Mouse (Mus musculus) splenic B cell, adult 2 months (primary cell): ENCODE results near the gene Zswim9.
"Not testable (repeated sequence)": the region's sequence is repeated elsewhere in the genome, so short reads cannot be mapped to it uniquely, and the experiment has no call there.

Experiments used
- DNase-seq: peaks from one replicate; pipeline ENCODE4 v3.0.0-alpha.2; 2011; ENCODE audit warnings: low read depth, low spot score
- H3K27me3 ChIP-seq: 2 replicates; pipeline ENCODE4 v1.6.1; 2012; ENCODE audit warnings: mild to moderate bottlenecking, low read length, moderate library complexity, mixed read lengths; ENCODE audit not compliant: control insufficient read depth, poor library complexity, insufficient read depth, severe bottlenecking
- H3K36me3 ChIP-seq: 2 replicates; pipeline ENCODE4 v1.6.1; 2012; ENCODE audit warnings: mild to moderate bottlenecking, low read length, moderate library complexity, mixed read lengths; ENCODE audit not compliant: control insufficient read depth, poor library complexity, insufficient read depth, severe bottlenecking

Gene Zswim9

GRCm38 (mm10) chr7:13291370-13291769 is 12.8 kb upstream of the Zswim9 start:
- Histone ChIP-seq H3K36me3 (no peaks in the 10 kb centered on the region; the same call in 1 of the 2 replicates), H3K27me3 (no peaks in the 10 kb centered on the region)

GRCm38 (mm10) chr7:13290041-13290675 is 11.6 kb upstream of the Zswim9 start:
- no peaks in the 10 kb centered on the region; the same call in 1 of the 2 replicates for H3K36me3 ChIP-seq
- DNase-seq, result no peak
- no peaks in the 10 kb centered on the region for H3K27me3 ChIP-seq

More at GRCm38 (mm10) chr7:13291370-13291769, 12.8 kb upstream of the Zswim9 start:
- DNase-seq, result no peak

DNA sequence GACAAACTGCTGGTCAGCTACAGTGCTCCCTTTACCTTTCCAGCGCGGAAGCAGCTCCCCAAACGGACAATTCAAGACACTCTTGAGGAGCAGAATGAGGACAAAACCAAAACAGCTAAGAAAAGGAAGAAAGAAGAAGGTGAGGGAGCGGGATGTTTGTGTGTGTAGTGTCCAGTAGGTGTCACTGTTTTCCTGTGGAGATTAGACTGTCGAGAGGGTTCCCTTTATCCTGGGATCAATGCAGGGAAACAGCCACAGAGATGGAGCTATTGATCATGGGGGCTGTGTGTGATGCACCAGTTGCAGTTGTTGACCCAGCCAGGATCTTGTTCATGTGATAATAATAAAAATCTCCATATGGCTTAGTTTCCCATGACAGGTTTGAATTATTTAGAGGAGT is 10.1 kb upstream of the Zswim9 start:
- DNase-seq, result peak; percentile 46
- Histone ChIP-seq H3K27me3 (no peaks in the 10 kb centered on the region), H3K36me3 (no peaks in the 10 kb centered on the region; the same call in 1 of the 2 replicates)

DNA sequence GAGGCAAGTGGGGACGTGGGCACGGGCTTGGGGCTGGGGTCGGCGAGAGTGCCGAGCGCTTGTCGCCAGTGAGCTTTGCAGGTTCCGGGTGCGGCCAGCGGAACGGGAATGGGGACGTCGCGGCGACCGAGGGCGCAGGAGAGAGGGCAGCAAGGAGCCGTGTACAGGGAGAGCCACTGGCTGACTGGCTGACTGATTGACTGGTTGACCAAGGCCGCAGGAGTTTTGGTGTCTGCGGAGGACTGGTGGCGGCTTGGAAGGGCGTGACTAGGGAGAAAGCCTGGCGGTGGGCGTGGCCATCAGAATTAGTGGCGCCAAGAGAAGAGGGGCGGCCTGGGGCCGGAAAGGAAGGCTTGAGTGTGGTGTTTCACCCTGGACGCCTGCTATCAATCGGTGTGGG is 436 bp upstream of the Zswim9 start:
- H3K36me3 ChIP-seq, H3K27me3 ChIP-seq: not testable (repeated sequence)
- DNase-seq, result peak; percentile 1

DNA sequence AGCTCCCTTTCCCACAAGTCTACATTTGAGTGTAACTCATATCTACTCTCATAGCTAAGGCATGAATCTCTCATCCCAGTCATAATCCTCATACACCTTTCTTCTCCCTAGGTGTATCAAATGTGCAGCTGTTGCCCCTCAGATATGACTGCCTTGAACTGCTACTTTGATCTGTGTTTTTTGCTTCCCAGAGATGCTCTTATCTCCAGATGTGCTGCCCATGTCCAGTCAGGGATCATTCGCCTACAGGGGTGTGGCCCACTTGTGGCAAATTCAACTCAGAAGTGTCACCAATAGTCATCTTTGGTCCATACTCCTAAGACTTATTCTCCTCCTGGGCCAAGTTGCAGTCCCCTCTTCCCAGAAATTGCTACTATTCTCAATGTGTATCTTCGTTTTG is 688 bp downstream of the Zswim9 start:
- Histone ChIP-seq H3K27me3 (no peaks in the 10 kb centered on the region), H3K36me3 (no peaks in the 10 kb centered on the region)
- no peak for DNase-seq

- DNase-seq, result no peak
- Histone ChIP-seq H3K36me3 (no peaks in the 10 kb centered on the region), H3K27me3 (no peaks in the 10 kb centered on the region)
Observed at GRCm38 (mm10) chr7:13277081-13277480, 1.4 kb downstream of the Zswim9 start, which contains the start of gene Lig1. Gene Lig1, plus strand, starts transcription at chr7:13277283.

DNA sequence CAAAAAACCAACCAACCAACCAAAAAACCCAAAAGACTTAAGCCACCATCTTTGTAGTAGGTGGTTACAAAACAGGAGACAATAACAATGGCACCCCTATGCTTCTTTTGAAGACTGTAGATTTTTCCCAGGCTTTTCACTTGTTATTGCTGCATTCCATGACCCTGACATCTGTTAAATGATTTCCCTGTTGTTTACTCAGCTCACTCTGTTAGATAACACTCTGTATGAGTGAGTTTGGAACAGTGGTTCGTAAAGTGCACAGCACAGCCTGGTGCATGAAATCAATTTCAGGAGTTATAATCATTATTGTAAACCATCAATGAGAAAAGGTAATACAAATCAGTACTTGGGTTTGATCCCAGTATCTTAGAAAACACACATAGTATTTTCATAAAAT is 6.8 kb downstream of the Zswim9 start:
- DNase-seq, result no peak
- no peaks in the 10 kb centered on the region for H3K27me3 ChIP-seq
- H3K36me3 ChIP-seq, result no peaks in the 10 kb centered on the region

- no peaks in the 10 kb centered on the region for H3K27me3 ChIP-seq
- DNase-seq, result no peak
- no peaks in the 10 kb centered on the region for H3K36me3 ChIP-seq
Observed at GRCm38 (mm10) chr7:13269394-13269793, 9.1 kb downstream of the Zswim9 start.

GRCm38 (mm10) chr7:13268749-13269260 is 9.7 kb downstream of the Zswim9 start:
- no peak for DNase-seq
- no peaks in the 10 kb centered on the region for H3K36me3 ChIP-seq
- H3K27me3 ChIP-seq, result no peaks in the 10 kb centered on the region

DNA sequence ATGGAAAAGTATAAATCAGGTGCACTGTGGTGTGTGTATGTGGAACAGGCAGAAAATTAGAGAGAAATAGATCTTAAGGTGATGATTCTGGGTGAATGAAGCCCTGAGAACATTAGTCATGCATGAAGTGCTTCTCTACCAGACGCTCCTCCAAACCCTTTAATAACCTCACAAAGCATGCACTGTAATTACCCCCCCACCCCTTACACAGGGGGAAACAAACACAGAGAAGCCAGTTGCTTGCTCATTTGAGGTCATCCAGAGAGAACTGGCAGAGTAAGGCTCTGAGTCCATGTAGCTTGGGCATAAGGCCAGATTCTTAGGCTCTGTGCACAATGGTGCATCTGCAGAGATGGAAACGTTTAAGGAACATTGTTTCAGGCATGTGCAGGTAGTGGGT is 14.1 kb downstream of the Zswim9 start:
- DNase-seq, result no peak
- Histone ChIP-seq H3K27me3 (no peaks in the 10 kb centered on the region), H3K36me3 (no peaks in the 10 kb centered on the region)

DNA sequence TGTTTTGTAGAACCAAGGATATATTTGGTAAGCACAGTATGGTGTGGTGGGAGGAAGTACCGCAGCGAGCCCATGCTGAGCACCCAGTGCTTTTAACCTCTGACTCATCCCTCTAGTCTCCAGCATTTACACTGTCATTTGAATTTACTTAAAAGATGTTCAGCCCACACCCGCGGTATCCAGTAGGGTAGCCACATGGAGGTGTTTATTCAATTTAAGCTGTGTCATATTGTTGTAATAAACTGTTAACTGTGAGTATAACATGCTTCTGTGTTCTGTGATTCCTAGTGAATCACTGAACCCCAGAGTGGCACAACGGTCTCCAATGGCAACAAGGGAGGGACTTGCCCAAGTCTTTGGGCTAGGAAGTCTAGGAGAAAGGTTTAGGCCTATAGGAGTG is 14.7 kb downstream of the Zswim9 start:
- Histone ChIP-seq H3K36me3 (no peaks in the 10 kb centered on the region), H3K27me3 (no peaks in the 10 kb centered on the region)
- no peak for DNase-seq

DNA sequence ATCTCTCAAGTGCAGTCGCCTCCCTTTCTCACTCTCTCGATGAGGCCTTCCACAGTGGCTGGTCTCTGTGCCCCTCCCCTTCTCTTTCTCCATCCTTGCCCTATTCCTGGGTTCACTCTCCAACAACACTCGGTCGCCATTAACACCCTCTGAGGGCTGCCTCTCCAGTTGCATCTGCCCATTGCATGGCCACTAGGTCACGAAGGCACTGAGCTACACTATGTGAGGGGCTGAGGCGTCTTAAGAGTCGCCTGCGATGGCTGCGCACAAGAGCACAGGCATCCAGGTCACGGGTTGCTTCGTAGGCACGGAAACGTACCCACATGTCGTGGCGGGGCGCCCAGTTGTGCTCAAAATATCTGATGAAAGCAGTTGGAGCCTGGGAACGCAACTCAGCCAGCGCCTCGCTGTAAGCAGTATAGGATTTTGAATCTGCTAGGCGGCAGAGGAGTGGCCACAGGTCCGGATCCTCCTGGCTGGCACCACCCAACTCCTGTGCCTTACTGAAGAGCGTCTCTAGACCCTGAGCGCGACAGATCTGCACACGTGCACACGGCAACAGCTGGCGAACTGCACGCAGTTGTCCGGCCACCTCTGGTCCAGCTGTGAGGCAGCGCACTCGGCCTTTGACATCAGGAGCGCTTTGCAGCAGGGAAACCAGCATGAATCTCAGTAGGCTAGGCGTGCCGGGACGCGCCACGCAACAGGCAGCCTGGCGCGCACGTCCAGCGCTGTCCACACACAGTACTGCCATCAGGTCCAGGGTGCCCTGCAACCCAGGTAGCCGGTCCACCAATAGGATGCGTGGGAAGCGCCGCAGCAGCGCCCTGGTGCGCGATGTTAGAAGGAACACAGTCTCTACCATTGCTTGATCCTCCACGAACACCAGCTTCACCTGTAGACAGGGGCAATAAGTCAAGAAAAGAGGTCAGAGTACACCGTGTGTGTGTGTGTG is 17.5 kb downstream of the Zswim9 start:
- no peak for DNase-seq
- no peaks in the 10 kb centered on the region for H3K27me3 ChIP-seq

GRCm38 (mm10) chr7:13212720-13213119 is 65.8 kb downstream of the Zswim9 start, which contains the start of gene Vmn1r89:
Gene Vmn1r89, plus strand, starts transcription at chr7:13213020.
- no peaks in the 10 kb centered on the region for H3K36me3 ChIP-seq
- no peak for DNase-seq
- H3K27me3 ChIP-seq, result no peaks in the 10 kb centered on the region

More for the DNA sequence above, 17.5 kb downstream of the Zswim9 start:
- H3K36me3 ChIP-seq, result no peaks in the 10 kb centered on the region
